Mouse (Mus musculus): ENCODE data around the gene Pilrb2.

Pilrb2 gene

DNA sequence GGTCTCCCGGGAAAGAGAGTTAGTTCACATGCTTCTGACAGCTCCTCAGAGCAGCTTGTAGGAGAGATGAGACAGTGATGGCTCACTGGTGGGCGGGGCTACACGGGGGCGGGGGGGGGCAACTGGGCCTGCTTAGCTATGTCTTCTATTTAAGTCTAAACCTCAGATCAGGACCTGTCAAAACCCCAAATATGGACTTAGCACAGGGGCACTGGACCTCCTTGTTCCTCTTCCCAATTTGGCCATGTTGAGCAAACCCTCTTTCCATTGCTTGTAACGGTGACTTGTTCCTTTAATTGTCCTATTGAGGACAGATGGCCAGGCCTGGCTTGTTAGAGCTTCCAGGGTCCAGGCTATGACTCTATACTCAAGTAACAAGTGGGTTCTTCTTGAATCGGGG is 40.1 kb downstream of the Pilrb2 start:
- no peak for DNase-seq

DNA sequence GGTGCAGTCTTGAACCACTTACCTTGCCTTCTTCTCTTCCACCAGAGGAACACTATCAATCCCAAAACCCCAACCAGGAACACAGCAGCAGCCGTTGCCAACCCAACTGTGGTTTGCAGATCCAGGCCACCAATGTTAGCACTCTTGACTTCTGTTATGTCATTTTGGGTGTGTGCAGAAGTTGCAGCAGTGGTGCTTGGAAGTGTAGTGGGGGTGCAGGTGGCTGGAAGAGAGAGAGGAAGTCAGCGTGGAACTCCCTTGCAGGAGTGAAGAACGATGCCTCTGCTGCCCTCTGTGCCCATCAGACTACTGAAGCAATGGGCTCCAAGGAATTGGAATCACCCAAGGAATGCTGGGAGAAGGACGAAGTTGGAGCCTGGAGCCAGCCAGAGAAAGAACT is 40.5 kb downstream of the Pilrb2 start:
- DNase-seq, result no peak

DNA sequence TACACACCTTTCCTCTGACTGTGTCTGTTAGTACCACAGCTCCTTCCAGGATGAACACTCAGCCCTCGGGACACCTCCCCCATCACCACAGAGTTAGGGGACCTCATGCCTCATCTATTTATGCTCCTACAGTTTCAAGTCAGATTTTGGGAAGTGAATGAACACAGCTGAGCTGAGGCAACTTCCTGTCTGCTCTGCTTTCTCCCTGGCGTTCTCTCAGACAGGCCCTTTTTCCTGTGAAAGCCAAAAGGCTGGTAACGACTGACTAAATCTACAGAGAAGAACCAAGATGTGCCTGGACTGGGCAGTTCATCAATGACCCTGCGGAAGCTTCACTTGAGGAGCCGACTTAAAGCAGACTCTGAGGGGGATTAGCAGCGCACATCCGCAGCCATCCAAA is 41.4 kb downstream of the Pilrb2 start:
- no peak for DNase-seq

DNA sequence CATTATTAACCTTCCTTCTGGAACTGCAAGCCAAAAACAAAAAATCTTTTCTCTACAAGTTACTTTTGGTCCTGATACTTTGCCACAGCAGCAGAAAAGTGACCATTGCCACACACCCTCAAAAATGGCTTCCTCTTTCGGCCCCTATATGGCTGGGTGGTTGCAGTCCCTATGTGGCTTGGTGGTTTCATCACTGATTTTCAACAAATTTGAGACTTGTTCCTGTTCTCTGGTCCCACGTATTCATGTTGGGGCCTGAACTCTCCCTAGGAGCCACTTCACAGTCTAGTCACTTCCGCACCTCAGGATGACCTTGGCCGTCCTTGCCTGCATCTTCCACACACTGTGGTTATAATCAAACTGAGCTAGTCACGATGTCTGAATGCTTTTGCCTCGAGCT is 42.9 kb downstream of the Pilrb2 start:
- DNase-seq, result no peak

DNA sequence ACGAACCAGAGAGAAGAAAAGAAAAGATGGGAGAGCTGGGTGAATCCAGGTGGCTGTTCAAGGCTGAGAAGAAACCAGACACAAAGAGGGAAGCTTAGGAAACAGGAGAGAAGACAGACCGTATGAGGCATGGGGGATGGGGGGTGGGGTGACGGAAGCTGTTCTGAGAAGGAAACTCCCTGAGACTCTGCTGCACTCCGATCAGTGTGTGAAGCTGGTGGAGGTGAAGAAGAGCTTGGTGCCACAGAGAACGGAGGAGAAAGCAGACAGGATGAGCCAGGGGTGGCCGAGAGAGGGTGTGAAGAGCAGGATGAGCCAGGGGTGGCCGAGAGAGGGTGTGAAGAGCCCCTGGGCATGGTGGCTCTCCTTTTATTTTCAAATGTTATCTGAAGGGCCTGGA is 45.2 kb downstream of the Pilrb2 start:
- DNase-seq, result no peak

DNA sequence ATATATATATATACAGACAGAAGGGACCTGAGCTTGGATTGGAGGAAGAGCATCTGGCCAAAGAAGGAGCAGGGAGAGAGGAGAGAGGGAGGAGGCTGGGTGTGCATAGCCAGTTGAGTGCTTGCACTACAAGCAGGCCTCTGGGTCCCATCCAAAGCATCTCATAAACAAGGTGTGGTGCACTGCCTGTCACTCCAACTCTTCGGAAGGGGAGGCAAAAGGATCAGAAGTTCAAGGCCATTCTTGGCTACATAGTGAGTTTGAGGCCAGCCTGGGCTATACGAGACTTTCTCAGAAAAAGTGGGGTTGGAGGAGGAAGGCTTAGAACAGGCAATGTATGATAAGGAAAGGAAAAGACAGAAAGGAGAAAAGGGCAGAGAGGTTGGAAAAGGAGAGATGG is 45.6 kb downstream of the Pilrb2 start:
- no peak for DNase-seq

DNA sequence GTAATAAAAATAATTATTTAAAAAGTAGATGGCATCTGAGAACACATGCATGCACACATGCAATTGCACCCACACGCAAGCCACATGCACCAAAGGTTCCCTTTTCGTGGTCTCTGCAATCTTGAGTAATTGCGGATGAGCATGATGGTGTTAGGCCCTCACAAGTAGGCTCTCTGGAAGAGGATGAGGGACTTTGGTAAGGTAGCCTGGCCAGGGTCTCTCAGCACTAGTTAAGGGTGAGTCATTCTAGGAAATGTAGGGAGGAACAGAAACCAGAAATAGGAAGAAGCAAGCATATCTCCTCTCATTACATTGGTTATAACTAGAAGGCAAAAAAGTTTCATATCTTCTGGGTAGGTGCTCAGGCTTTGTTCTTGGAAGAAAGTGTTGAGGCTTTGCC is 46.6 kb downstream of the Pilrb2 start:
- DNase-seq, result no peak

DNA sequence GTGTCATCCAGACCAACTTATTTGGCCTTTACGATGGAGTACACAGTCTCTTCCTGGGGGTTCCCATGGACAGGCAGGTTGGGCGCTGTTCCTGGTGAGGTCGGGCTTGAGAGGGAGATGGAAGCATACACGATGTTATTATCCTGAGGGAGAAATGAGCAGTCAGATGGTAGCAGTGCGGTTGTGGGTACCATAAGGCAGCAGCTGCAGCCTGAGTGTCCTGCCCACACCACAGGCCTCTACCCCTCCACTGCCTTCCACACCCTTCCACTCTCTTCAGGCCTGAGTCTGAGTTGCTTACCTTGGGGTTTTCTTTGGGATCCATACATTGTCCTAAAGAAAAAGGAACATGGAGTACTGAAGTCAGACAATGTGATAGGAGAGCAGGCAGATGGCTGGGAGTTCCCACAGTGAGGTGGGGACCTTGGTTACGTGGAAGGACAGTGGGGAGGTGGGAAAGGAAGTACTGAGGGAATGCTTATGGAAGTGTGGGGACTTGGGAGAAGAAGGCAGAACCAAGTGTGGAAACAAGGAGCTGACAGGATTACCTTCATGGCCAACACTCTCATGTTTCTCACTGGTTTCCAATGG is 48.1 kb downstream of the Pilrb2 start:
- no peak for DNase-seq

DNA sequence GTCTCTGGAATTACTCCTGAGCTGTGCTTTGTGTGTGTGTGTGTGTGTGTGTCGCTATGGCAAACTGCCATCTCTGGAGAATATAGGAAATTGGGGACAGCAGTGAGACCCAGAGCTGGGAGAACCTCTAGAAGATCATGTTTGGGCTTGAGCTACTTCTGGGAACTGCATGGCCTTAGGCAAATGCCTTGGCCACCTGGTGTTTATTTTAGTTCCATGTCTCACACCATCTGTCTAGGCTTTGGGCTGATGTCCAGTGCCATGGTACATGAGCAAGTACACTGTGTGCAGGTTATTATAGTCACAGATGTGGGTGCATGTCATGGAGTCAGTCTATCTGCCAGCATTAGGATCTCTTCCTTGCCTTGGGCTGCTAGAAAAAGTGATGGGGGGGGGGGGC is 49.0 kb downstream of the Pilrb2 start:
- no peak for DNase-seq

DNA sequence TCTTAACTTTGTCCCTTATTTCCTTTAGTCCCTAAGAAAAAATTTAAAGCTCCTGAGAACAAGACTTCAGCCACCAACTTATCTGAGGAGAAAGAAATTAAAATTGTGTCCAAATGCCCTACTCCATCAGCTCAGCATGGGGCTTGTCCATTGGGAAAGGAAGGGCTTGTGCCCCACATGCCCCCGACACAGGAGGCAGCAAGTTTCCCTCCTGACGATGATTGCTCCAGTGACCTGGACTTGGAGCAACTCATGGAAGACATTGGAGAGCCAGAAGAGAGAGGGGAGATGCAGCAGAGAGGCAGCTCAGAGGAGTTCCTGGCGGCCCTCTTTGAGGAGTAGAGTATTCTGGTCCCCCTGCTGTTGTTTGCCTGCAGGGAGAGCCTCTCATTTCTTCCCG is 49.5 kb downstream of the Pilrb2 start:
- DNase-seq, result no peak

DNA sequence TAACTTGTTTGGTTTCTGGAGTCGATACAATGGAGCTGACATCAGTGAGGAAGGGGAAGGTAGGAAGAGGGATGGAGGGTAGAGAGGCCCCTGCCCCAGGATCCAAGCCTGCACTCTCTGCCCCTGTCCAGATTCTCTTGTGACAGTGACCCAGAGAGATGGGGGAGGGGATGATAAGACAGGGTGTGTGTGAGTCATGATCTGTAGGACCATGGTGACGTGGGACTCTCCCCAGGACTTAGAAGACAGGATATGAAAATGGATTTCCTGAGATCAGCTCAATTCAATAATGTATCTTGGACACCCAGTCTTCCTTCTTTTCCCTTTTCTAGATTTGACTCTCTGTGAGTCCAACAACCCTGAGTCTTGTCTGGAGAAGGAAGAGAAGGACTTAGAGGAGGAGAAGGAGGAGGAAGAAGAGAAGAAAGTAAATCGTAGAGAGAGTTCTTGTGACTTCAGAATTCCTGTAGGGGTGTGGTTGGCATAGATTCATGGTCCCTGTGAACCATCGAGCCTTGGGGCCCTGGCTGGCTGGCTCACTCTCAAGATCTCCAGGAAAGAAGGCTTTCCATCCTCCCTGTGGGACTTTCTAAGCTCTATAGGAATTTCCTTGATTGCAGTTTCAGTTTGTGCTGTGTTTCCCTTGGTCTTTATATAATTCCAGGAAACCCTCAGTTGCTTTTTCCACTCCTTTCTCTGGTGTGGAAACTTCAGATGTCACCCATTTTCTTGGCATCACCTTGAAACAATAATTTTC is 54.0 kb downstream of the Pilrb2 start:
- DNase-seq, result no peak
